Mouse (Mus musculus) spleen, adult 12 weeks (tissue): ENCODE measurements around the gene Mpc1.
"Not testable (repeated sequence)": the region's sequence is repeated elsewhere in the genome, so short reads cannot be mapped to it uniquely, and the experiment has no call there.

ENCODE experiments used
- DNase-seq: peaks from one replicate; pipeline ENCODE4 v3.0.0; 2022; ENCODE audit warnings: low spot score

Mpc1 gene

DNA sequence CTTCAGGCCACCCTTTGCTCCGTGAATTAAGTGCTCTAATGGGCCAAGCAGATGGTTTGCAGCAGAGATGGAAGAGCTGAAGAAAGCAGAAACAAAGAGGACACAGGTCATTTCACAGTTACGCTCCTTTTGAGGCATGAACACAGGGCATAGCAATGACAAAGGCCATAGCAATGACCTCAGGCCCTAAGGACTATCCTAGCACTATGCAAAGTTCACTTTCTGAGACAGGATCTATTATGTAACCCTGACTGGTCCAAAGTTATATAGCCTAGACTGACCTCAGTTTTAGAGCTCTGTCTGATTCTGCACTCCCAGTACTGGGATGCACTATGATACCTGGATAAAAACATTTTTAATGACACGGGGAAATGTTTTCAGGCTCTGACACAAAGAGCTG, 4.3 kb upstream of the Mpc1 start:
- DNase-seq = no peak

DNA sequence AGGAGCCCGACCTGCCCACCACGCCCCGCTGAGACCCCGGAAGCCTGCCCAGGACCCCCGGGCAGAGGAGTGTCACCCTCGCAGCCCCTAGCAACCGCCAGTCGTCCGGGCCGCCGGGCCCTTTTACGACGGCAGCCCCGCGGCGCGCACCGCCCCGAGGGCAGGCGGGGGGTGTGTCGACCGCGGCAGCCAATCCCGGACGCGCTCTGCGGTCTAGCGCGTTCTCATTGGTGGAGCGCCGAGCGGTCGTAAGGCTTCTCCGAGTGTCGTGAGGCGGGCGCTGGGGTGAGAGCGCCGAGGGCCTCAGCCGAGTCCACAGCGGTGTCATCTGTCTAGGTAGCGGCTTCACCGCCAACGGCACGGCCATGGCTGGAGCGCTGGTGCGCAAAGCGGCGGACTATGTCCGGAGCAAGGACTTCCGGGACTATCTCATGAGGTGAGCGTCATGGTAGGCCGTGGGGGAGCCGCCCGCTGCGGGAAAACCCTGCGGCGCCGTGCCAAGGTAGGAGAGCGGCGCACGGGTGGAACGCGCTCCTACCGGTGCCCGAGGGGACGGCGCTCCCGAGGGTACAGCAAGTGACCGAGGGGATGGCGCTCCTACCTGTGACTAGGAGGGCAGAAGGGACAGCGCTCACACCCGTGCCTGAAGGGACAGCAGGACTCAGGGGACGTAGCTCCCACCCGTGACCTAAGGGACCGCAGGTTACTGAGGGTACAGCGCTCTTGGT, 986 bp downstream of the Mpc1 start:
- peak; percentile 92 for DNase-seq

DNA sequence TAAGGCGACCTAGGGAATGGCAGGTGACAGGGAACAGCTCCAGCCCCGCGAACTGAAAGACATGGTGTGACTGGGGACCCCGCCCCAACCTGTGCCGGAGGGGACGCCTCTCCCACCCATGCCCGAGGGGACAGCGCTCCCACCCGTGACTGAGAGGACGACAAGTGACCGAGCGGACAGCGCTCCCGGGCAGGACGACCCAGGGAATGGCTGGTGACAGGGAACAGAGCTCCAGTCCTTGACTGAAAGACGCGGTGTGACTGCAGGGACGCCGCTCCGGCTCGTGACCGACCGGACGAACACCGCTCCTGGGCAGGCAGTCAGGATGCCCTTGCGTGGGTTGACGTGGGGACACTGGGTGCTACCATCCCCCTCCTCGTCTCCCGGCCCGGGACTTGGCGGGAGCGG, 1.6 kb downstream of the Mpc1 start:
- no peak for DNase-seq

DNA sequence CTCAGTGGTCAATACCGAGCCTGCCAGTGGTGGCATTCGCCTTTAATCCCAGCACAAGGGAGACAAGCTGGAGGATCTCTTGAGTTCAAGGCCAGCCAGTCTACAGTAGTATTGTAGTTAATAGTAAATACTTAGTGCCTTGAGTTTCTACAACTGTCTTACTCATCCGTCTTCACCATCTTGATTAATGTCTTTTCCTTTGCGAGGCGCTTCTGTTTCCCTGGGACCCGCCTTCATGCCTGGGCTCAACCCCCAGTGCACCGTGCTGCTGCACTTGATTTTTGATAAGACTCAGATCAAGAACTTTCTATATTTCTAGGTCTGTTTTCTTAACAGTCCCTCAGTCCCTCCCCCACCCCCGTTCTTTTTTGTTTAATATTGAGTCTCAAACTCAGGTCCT, 2.4 kb downstream of the Mpc1 start:
- no peak for DNase-seq

DNA sequence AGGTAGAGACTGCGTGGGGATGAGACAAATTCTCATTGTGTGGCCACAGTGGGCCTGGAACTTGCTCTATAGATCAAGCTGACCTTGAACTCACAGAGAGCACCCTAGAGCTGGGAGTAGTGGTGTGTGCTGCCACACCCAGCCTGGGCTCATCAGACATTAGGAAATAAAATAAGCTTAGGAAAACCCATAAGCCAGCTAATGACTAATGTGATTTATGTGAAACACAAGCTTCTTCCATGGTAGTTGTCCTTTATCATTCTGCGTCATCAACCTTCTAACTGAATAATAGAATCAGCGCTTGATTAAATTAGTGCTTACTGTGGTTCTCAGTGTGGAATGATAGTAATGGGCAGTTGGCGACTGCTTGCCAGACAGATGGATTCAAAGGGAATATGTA, 4.3 kb downstream of the Mpc1 start:
- DNase-seq = no peak

DNA sequence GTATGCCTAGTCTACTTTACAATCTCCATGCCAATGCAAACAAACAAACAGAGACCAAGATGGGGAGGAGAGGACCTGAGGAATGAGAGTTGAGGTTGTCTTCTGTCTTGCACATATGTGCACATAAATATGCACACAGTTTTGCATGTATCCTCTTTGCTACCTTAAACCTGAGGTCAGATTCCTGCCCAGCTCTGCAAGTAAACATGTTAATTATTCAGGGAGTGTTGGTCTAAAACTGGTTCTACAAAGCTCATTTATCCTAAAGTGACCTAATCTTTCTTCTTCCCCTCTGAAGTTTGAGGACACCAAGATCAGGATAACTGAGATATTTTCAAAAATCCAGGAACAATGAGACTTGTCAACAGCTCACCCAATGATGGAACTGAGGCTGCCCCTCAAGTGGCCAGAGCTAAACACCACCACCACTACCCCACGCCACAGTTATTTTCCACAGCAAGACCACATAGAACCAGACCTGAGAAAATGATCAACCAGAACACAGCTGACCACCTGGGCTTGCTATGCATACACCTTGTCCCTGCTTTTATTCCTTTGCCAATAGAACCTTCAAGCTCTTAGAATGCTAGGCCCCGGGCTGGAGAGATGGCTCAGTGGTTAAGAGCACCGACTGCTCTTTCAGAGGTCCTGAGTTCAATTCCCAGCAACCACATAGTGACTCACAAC, 7.4 kb downstream of the Mpc1 start:
- no peak for DNase-seq

DNA sequence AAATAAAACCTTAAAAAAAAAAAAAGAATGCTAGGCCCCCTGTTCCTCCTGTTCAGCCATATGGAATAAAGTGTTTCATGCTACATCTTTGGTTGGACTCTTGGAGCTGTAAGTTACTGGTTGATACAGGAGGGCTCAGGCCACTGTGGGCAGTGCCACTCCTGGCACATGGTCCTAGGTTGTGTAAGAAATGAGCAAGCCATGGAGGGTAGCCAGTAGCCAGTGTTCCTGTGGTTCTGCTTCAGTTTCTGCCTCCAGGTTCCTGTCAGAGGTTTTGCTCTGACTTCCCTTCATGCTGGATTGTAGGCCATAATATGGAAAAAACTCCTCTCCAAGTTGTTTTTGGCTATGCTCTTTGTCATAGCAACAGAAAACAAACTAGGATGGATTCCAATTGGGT, 8.0 kb downstream of the Mpc1 start:
- DNase-seq = no peak

DNA sequence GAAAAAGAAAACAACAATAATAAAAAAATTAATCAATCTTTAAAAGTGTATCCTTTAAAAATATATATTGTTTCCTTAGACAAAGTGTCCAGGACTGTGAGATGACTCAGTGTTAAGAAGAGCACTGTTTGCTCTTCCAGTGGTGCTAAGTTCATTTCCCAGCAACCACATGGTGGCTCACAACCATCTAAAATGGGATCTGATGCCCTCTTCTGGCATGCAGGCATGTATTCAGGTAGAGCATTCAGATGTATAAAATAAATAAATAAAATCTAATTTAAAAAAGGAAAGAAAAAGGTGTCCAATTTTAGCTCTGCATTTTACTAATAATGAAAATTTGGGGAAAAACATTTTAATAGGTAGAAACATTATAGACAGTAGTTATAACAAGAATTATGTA, 13.1 kb downstream of the Mpc1 start:
- DNase-seq = no peak

DNA sequence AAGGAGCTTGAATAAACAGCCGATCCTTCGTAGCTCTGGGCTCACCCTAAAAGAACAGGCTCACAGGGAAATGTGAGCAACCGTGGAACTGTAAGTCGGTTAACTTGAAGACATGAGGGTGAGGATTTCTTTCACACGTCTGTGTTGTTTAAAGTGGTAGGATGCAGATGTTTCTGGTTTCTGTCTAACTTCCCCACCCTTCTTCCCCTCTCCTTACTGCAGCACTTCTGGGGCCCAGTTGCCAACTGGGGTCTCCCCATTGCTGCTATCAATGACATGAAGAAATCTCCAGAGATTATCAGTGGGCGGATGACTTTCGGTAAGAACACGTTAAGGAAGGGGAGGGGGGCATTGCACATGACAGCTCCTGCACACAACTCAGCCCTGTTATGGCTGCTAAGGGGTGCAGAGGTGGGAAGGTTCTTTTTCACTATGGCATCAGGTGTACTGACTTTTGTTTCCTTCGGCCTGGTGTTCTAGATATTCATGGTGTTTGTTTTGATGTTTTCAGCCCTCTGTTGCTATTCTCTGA, 13.7 kb downstream of the Mpc1 start:
- no peak for DNase-seq

DNA sequence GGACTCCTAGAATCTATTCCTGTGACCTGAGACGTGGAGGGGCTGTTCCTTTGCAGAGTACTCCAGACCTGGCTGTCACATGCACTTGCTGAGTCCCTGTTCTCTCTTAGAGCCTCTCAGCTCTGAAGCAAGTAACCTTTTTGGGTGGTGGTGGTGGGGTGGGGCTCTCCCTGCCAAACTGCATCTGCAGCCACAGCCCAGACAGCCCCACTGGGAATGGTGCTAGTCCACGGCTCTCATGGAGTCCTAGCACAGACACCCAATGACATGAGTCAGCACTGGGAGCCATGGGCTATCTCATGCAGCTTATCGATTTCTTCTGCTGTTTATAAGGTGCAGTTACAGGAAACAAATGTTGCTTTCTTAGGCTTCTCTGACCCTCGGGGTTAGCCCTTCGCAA, 15.0 kb downstream of the Mpc1 start:
- DNase-seq = no peak

DNA sequence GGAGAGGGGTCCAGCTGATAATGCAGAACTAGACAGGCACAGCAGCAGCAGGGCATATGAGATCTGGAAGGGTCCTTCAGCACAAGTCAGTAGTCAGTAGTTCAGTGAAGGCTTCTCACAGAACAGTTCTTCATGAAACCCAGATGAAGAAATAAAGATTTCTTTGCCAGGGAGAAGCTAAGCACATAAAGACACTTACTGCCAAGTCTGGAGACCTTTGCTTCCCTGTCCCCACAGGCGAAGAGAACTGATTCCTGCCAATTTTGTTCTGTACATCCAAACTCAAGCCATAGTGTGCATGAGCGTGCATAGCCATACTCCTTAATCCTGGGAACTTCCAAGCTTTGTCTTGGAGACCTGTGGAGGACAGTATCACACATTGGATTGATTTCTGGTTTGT, 15.6 kb downstream of the Mpc1 start:
- DNase-seq = no peak

DNA sequence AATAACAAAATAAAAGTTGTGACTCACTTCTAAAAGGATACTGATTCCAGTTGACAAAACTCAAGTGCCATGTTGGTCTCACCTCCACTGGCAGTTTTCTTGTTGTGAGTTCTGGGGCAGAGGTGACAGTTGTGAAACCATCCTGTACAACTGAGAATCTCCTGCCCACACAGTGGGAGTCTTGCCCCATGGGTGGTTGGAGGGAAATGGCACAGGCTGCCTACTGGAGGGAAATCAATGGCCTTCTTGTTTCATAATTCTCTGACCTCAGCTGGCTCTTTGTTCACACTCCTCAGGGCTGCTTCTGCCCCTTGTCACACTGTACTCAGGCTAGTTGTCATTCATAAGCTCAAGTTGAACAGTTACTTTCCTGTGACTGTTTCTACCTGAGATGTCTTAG, 16.8 kb downstream of the Mpc1 start:
- DNase-seq = no peak

DNA sequence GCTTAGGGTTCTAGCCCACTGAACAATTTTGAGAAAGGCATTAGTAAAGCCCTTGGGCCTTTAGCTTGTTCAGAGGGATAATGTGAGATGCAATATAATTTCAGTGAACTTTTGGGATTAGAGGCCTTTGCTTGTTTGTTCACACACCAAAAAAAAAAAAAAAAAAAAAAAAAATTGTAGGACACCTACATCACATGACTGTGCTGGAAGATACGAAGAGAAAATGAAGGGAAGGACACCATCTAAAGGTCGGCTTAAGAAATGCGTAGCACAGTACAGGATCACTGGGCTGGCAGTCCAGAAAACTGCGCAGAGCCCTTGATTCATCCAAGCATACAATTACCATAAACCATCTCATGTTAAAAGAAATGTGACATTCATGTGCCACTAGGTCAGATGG, 18.8 kb downstream of the Mpc1 start:
- DNase-seq = no peak

DNA sequence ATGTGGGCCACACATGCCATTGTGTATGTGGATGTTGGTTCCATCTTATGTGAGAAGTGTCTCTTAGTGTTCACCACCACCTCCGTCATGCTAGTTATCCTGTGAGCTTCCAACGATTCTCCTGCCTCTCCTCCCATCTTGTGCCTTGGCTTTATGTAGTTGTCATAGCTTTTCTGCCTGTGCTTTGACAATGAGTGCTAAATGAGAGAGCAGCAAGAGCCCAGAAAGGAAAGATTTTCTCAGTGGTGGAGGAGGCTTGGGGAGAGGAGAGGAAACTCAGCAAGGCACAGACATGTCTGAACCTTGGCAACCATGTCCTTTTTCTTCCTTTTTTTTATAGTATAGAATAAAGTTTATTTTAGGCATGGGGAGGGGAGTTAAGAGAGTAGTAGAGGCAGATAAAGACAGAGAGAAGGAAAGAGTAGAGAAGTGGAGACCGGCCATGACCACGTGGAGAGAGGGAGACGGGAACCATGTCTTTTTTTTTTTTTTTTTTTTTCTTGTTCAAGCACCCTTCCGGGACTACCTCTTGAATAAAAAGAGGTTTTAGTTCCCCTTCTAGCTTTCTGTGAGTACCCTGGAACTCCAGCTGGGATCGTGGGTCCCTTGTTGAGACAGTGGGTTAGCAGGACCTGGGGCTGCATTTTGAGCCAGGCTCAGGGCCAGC, 20.2 kb downstream of the Mpc1 start:
- no peak for DNase-seq

DNA sequence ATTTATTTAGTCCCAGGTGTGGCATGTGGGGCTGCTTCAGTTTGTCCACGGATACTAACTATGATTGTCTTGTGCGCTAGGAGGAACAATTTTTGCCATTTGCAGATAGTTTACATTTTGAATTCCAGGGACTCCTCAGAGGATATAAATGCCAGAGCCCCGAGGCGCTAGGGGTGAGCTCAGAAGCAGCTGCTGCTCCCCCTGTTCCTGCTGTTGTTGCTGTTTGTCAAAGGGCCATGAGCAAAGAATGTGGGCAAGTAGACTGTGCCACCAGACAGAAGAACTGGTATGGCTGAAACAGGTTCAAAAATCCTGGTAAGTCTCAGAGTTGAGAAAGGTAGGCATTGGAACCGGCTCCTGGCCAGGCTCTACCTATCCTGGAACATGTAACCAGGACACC, 21.0 kb downstream of the Mpc1 start:
- DNase-seq = no peak

DNA sequence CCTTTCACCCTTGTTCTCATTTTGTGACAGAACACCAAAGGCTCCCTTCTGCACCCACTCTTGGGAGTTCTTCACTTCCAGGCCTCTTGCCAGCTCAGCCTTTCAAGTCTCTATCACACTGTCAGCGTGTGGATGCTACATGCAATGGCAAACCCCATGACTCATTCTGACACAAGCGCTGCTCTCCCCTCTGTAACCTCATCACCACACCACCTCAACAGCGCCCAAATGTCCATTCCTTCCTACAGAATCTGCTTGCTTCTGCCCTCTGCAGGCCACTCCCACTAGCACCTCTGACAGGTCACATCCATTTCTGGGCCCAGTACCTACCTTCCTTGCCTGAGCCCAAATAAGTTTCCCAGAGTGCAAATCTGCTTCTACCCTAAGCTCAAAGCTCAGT, 23.1 kb downstream of the Mpc1 start:
- DNase-seq = no peak

DNA sequence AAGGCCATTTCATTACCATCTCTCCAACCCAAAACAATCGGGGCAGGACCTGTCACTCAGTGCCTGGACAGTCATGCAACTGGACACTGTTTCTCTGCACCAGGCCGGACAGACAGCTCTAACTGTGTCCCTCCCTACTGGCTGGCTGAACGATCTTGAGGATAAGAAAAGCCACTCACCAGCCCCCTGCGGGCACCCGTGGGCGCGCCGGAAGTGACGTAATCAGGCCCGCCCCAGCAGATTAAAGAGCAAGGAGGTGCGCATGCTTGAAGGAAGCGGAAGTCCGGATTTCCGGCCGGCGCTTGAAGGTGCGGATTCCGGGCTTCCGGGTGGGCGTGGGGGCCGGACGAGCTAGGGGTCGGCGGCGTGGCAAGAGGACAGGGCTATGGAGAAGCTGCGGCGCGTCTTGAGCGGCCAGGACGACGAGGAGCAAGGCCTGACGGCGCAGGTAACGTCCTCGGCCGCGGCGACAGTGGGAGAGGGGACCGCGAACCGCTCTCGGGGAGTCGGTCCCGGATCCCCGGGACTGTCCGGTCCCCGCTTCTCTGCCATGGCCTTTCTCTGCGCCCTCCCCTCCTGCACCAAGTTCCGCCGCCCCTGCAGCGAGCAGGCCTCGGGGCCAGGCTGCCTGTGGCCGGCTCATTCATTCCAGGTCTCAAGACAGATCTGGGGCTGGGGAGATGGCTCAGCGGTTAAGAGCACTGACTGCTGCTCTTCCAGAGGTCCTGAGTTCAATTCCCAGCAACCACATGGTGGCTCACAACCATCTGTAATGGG, 28.3 kb downstream of the Mpc1 start, which contains the start of gene Sft2d1:
Sft2d1 (plus strand) TSS at position 265 of the 777 bp plus-strand sequence.
- DNase-seq = peak; percentile 84

DNA sequence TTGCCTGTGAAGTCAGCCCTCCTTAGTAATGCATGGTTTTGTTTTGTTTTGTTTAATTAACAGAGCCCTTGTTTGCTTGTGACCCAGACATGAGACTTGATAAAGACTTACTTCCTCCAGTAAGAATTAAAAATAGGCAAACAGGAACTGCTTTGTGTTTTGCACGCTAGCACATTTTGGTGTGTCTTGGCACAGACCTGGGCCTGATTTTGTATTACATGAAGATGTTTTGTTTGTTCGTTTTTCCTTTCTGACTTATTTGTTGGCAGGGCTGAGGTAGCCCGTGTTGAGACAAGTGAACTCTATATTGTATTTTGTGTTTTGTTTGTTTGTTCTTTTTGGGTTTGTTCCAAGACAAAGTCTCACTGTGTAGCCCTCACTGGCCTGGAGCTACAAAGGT, 29.0 kb downstream of the Mpc1 start:
- DNase-seq = no peak

DNA sequence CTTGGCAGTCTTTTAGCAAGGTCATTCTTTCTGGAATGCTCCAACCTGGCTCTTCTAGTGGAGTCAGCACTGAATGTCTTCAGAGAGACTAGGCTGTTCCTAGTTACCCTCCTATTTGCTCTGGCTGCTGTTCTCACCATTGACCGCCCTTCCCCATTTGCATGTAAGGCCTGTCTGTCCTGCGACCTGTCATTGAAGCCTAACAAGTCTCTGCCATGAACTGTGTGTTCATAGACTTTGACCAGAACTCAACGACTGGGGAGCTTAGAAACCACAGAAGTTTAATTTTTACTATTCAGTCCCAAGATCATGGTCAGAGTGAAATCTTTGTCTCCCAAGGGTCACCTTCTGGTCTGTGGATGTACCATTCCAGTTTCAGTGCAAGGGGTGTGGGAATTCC, 31.3 kb downstream of the Mpc1 start:
- no peak for DNase-seq

DNA sequence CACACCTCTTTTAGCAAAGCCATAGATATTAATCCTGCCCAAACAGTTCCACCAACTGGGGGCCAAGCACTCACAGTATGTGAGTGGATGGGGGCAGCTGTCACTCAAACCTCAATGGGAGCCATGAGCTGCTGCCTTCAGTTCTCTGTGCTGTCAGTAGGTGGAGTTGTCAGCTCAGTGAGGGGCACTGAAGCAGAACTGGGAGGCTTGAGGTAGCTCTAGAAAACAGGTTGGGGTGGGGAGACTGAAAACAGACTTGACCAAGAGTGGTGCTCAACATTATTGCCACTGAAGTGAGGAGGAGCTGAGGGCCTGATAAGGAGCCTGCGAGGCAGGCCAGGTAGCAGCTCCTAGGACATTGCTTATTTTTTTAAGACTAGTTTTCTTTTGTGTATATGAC, 33.5 kb downstream of the Mpc1 start:
- no peak for DNase-seq

DNA sequence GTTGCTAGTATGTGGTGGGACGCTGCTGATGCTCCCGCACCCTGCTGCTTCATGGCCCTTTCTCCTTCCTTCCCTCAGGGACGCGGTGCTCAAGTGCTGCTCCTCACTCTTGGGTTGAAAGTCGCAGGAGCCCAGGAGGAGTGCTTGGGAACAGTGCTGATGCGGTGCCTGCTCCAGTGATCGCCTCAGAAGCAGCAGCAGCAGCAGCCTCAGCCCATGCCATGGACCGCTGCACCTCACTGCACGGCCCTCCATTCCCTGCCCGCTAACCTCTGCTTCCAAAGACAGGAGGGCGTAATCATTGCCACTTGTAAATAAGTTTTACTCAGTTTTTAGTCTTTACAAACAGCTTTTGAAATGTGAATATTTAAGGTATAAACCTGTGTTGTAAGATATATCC, 44.2 kb downstream of the Mpc1 start:
- DNase-seq = not testable (repeated sequence)

DNA sequence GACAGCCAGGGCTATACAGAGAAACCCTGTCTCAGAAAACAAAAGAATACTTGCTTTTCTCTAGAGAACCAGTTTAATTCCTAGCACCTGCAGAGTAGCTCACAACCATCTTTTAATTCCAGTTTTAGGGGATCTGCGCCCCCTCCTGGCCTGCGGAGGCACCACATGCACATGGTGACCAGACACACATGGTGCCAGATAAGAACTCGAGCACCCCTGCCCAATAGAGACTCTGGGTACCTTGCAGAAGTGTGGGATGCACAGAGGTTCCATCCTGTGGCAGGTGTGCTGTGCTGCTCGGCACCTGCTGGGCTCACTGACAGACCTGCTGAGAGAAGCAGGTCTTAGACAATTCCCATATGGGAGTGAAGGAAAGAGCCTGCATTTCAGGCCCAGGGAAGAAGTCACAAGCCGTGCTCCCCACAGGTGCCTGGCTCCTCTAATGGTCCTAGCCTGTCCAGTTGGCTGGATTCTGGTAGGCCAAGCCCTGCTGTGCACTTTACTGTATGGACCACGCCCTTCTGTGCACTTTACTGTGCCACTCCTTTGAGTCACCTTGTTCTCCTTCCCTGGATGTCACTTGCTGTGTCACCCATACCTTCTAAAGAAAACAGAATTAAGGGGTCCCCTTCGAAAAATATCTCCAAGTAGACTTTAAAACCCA, 45.9 kb downstream of the Mpc1 start:
- DNase-seq = peak; percentile 20
